Mouse (Mus musculus): Measurements from ENCODE around the gene Ghrhr. TPM values are rescaled to one million over a fixed set of nuclear protein-coding genes. Genes with fewer than 3 reads are reported as not detected.

Gene Ghrhr
- polyA plus RNA-seq, 2 experiments: 0.02 TPM; not detected in 1

DNA sequence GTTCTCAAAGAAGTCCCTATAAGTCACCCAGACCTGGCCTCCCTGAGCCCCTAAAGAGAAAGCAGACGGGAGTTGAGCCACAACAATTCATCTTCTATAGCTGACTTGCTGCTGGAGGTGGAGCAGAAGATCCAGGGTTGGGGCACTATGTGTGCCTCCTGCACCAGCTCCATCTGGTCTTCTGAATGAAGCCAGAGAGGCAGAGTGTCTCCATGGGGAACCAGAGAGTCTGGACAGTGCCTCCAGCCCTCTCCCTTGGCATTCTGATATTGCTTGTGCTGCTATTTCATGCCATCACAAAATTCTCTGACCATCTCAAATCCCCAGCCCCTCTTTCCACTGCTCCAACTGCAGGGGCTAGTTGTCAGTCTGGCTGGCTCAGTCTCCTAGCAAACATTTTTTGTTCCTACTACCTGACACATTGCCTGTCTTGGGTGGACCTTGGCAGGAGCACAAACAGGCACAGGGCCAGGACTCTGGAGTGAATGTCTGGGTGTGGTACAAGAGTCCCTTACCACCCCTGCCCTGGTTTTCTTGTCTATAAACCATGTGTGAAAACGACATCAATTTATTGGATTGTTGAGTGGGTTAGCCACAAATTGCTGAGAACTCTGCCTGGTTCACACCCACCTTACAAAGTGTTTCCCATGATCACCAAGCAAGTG, 42.8 kb downstream of the Ghrhr start:
- H3K27me3 ChIP-seq (ENCODE audit: control insufficient read depth, insufficient read depth, low read length): no peaks in the 10 kb centered on the region
- no peak overlapping the region for H3K4me3 ChIP-seq (ENCODE audit: insufficient read depth in 1 of 2, low read depth in 2 of 2, low read length in 2 of 2)
- H3K36me3 ChIP-seq (replicated peaks; ENCODE audit: control insufficient read depth, insufficient read depth, low read depth): no peaks in the 10 kb centered on the region
- ATAC-seq (ENCODE audit: insufficient read depth): no peak
- TF ChIP-seq EP300 (IDR thresholded peaks at IDR 0.05; ENCODE audit: low read depth): no peak
- TF ChIP-seq CTCF (IDR thresholded peaks at IDR 0.05; ENCODE audit: low read depth): no peak
- DNase-seq (ENCODE audit: low read depth in 3 of 3, low spot score in 3 of 3): no peak
- no peak overlapping the region for H3K27ac ChIP-seq
- no peak overlapping the region for H3K9ac ChIP-seq (replicated peaks)
- no peaks in the 10 kb centered on the region for H3K9me3 ChIP-seq (ENCODE audit: control insufficient read depth, low read length)
- WGBS (ENCODE audit: insufficient replicate concordance): 25% methylated on average over 2 of the region's 2 CpGs
- H3K4me2 ChIP-seq (ENCODE audit: low read depth): no peak overlapping the region
- no peaks in the 10 kb centered on the region for H3K4me1 ChIP-seq (replicated peaks; ENCODE audit: control insufficient read depth in 2 of 2, insufficient read depth in 2 of 2, low read length in 1 of 2)

DNA sequence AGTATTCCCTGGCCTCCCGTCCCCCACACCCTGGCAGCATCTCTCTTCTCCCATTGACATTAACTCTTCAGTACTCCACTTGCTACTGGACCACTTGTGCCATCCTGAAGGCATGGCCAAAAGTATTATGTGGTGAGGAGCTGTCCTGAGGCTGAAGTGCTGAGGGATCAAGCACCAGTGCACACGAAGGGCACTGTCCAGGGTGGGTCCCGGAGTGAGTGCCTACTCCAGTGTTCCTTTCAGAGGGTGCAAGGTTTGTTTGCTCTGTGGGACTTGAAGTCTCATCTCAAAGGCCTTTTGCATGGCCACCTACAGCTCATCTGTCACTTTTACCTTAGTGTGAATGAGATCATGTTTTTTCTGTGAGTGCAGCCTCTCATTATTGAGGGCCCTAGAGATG, 44.3 kb downstream of the Ghrhr start:
- Histone ChIP-seq H3K4me2 (ENCODE audit: low read depth) (no peak overlapping the region), H3K9me3 (ENCODE audit: control insufficient read depth, low read length) (no peaks in the 10 kb centered on the region), H3K27ac (no peak overlapping the region), H3K36me3 (replicated peaks; ENCODE audit: control insufficient read depth, insufficient read depth, low read depth) (no peaks in the 10 kb centered on the region), H3K4me1 (replicated peaks; ENCODE audit: control insufficient read depth in 2 of 2, insufficient read depth in 2 of 2, low read length in 1 of 2) (no peaks in the 10 kb centered on the region), H3K27me3 (ENCODE audit: control insufficient read depth, insufficient read depth, low read length) (no peaks in the 10 kb centered on the region), H3K4me3 (ENCODE audit: insufficient read depth in 1 of 2, low read depth in 2 of 2, low read length in 2 of 2) (no peak overlapping the region), H3K9ac (replicated peaks) (no peak overlapping the region)
- no peak for TF ChIP-seq CTCF (IDR thresholded peaks at IDR 0.05; ENCODE audit: low read depth)
- no peak for TF ChIP-seq EP300 (IDR thresholded peaks at IDR 0.05; ENCODE audit: low read depth)
- ATAC-seq (ENCODE audit: insufficient read depth): no peak
- WGBS (ENCODE audit: insufficient replicate concordance): 38% methylated on average over 3 of the region's 3 CpGs
- DNase-seq (ENCODE audit: low read depth in 3 of 3, low spot score in 3 of 3): no peak

DNA sequence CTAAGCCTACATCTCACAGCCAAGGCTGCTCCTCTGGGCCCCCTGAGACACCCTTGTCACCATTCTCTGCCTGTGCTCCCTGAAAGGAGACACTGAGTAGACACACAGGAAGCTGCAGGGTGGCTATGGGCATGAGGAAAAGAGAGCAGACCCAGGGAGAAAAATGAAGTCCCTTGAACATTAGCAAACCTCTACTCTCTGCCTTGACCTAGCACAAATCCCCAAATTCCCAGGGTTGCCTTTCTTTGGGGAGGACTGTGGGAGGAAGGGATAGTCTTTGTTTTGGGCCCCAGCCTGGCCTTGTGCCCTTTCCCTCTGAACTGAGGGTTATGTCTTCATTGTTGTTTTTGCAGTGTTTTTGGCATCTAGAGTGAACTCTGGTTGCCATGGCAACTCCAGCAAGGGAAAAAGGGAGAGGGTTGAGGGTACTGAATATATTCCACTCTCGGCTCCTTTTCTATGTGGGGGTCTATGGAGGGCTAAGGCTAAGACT, 44.8 kb downstream of the Ghrhr start:
- H3K4me2 ChIP-seq (ENCODE audit: low read depth): no peak overlapping the region
- H3K4me1 ChIP-seq (replicated peaks; ENCODE audit: control insufficient read depth in 2 of 2, insufficient read depth in 2 of 2, low read length in 1 of 2): no peaks in the 10 kb centered on the region
- ATAC-seq (ENCODE audit: insufficient read depth): no peak
- no peak overlapping the region for H3K4me3 ChIP-seq (ENCODE audit: insufficient read depth in 1 of 2, low read depth in 2 of 2, low read length in 2 of 2)
- no peaks in the 10 kb centered on the region for H3K9me3 ChIP-seq (ENCODE audit: control insufficient read depth, low read length)
- no peak overlapping the region for H3K27ac ChIP-seq
- no peak overlapping the region for H3K9ac ChIP-seq (replicated peaks)
- DNase-seq (ENCODE audit: low read depth in 3 of 3, low spot score in 3 of 3): no peak
- no peaks in the 10 kb centered on the region for H3K36me3 ChIP-seq (replicated peaks; ENCODE audit: control insufficient read depth, insufficient read depth, low read depth)
- no peaks in the 10 kb centered on the region for H3K27me3 ChIP-seq (ENCODE audit: control insufficient read depth, insufficient read depth, low read length)
- TF ChIP-seq EP300 (IDR thresholded peaks at IDR 0.05; ENCODE audit: low read depth) (no peak), CTCF (IDR thresholded peaks at IDR 0.05; ENCODE audit: low read depth) (no peak)
- 50% methylated on average over 1 of the region's 1 CpGs for WGBS (ENCODE audit: insufficient replicate concordance)

DNA sequence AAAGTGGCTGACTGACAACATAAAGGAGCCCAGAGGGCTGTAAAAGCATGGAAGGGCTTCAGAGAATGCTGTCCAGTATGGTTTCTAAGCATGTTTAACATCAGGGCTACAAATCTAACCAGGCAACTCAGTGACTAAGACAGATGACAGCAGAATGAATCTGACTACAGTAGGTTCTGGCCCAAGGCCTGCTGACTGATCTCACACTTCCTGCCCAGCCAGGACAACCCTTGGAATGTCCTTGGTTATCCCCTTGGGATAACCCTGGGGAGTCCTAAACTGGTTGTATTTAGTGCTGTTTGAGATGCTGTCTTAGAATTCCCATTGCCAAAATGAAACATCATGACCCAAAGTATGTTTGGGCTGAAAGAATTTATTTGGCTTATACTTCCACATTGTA, 56.0 kb downstream of the Ghrhr start:
- no peak overlapping the region for H3K27ac ChIP-seq
- H3K4me3 ChIP-seq (ENCODE audit: insufficient read depth in 1 of 2, low read depth in 2 of 2, low read length in 2 of 2): no peak overlapping the region
- ATAC-seq (ENCODE audit: insufficient read depth) (no peak), DNase-seq (ENCODE audit: low read depth in 3 of 3, low spot score in 3 of 3) (no peak)
- no peak overlapping the region for H3K9ac ChIP-seq (replicated peaks)
- no peaks in the 10 kb centered on the region for H3K27me3 ChIP-seq (ENCODE audit: control insufficient read depth, insufficient read depth, low read length)
- H3K4me1 ChIP-seq (replicated peaks; ENCODE audit: control insufficient read depth in 2 of 2, insufficient read depth in 2 of 2, low read length in 1 of 2): no peaks in the 10 kb centered on the region
- no peak overlapping the region for H3K4me2 ChIP-seq (ENCODE audit: low read depth)
- no peaks in the 10 kb centered on the region for H3K9me3 ChIP-seq (ENCODE audit: control insufficient read depth, low read length)
- TF ChIP-seq CTCF (IDR thresholded peaks at IDR 0.05; ENCODE audit: low read depth) (no peak), EP300 (IDR thresholded peaks at IDR 0.05; ENCODE audit: low read depth) (no peak)
- no peaks in the 10 kb centered on the region for H3K36me3 ChIP-seq (replicated peaks; ENCODE audit: control insufficient read depth, insufficient read depth, low read depth)

GRCm38 (mm10) chr6:55434360-55434759, 58.3 kb downstream of the Ghrhr start:
- Histone ChIP-seq H3K36me3 (replicated peaks; ENCODE audit: control insufficient read depth, insufficient read depth, low read depth) (no peaks in the 10 kb centered on the region), H3K9ac (replicated peaks) (no peak overlapping the region), H3K4me3 (ENCODE audit: insufficient read depth in 1 of 2, low read depth in 2 of 2, low read length in 2 of 2) (no peak overlapping the region), H3K27me3 (ENCODE audit: control insufficient read depth, insufficient read depth, low read length) (no peaks in the 10 kb centered on the region), H3K4me2 (ENCODE audit: low read depth) (no peak overlapping the region), H3K4me1 (replicated peaks; ENCODE audit: control insufficient read depth in 2 of 2, insufficient read depth in 2 of 2, low read length in 1 of 2) (no peaks in the 10 kb centered on the region), H3K9me3 (ENCODE audit: control insufficient read depth, low read length) (no peaks in the 10 kb centered on the region), H3K27ac (no peak overlapping the region)
- ATAC-seq (ENCODE audit: insufficient read depth) (no peak), DNase-seq (ENCODE audit: low read depth in 3 of 3, low spot score in 3 of 3) (no peak)
- WGBS (ENCODE audit: insufficient replicate concordance): 60% methylated on average over 3 of the region's 3 CpGs
- TF ChIP-seq CTCF (IDR thresholded peaks at IDR 0.05; ENCODE audit: low read depth) (no peak), EP300 (IDR thresholded peaks at IDR 0.05; ENCODE audit: low read depth) (no peak)
